Mouse (Mus musculus): Measurements from ENCODE around the gene Hcn2. TPM values are rescaled to one million over a fixed set of nuclear protein-coding genes. Genes with fewer than 3 reads are reported as not detected.

Hcn2 gene
- total RNA-seq, 1 experiment from 2014 or later: 10.6 TPM

DNA sequence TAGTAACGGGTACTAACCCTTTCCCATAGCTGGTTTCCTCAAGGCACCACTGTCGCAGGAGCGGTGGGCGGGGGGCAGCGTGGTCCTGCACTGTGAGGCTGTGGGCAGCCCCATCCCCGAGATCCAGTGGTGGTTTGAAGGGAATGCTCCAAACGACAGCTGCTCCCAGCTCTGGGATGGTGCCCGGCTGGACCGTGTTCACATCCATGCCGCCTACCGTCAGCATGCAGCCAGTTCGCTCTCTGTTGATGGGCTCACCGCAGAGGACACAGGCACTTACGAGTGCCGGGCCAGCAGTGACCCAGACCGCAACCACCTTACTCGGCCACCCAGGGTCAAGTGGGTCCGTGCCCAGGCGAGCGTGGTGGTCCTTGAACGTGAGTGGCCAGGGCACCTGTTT lies 7.8 kb upstream of the Hcn2 start:
- peak; percentile 4 for DNase-seq

DNA sequence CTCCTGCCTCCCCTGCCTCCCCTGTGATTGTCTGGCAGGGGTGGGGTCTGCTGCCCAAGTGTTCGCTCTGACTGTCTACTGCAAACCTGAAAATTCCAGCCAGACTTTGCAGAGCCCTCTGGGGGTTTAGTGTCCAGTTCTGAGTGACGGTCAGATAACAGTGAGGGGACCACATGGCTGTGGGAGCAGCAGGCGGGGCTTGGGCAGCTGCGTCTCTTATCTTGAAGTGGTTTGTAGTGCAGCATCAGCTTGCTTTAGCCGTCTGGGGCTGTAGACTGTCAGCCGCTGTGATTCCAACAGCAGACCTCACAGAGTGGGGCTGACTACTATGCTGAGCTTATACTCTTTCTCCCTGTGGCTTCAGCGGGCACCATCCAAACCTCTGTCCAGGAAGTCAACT lies 7.1 kb upstream of the Hcn2 start:
- DNase-seq: no peak

DNA sequence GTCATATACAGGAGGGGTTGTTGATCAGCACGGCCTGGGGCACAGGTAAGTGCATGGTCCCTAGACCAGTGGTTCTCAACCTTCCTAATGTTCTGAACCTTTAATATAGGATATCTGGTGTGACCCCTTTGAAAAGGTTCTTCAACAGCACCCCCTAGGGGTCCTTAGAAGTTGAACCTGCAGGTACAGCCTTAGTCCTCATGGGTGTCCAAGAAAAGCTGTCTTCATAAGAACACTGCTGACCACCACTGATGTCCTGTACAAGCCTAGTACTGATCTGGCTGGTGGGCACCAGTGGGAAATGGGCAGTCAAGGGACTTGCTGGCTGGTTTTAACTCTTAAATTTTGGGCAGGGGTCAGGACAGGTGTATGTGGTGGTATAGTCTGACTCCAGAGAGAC lies 4.4 kb upstream of the Hcn2 start:
- no peak for DNase-seq

DNA sequence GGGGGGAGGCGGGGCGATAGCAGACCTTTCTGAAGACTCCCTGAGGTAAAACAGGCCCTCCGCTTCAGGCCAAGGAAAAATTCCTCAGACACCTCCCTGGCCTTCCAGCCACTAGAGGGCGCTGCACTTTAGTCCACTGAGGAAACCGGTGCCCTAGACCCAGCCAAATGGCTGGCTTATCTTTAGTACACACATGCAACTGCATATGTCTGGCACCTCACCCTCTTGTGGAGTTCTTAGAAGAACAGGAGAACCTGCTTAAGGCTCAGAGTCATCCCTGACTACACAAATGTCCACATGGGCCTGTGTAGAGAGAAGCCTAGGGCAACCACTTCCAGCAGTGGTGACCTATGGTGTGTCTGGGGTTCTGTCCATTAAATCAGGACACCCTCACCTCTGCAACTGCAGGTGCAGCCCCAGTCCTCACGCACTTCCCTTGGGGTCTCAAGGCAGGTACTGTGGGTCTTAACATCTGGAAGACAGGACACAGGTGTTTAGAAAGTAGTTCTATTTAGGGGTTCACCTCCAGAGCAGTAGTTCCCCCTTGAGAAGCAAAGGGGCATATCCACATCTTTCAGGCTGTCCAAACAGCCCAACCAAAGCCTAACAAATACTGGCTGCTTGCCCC lies 3.8 kb upstream of the Hcn2 start:
- DNase-seq: peak; percentile 93

DNA sequence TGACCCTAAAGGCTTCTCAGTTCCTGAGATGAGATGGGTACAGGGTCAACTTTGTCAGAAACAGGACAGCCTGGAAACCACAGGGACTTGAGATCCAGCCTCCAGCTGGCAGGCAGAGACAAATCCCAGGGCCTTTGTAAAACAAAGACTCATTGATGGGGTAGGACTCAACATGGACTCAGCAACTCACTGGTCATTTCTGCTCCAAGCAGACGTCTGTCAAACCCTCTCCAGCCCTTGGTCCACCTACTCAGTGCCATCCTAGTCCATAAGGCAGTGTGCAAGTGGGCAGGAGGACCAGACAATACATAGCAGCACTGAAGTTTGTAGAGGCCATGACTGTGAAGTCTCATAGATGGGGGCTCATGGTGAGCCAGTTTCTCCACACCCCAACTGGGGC lies 3.3 kb upstream of the Hcn2 start:
- DNase-seq: no peak

DNA sequence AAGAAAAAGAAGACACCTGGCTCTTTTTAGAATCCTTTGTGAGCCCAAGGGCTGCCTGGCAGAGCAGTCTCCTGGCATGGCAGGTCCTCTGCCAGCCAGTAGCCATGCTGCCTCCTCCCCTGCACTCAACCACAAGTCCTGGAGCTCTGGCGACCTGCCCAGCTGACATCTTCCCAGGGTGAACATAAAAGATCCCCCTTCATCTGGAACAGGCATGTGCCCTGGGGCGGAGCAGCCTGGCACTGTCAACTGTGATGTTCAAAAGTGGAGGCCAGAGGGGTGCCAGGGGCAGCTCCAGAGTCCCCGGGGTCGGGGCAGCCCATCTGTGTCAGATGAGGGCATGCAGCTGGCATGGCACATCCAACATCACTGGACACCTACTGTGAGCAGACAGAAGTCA lies 1.4 kb upstream of the Hcn2 start:
- peak; percentile 54 for DNase-seq

DNA sequence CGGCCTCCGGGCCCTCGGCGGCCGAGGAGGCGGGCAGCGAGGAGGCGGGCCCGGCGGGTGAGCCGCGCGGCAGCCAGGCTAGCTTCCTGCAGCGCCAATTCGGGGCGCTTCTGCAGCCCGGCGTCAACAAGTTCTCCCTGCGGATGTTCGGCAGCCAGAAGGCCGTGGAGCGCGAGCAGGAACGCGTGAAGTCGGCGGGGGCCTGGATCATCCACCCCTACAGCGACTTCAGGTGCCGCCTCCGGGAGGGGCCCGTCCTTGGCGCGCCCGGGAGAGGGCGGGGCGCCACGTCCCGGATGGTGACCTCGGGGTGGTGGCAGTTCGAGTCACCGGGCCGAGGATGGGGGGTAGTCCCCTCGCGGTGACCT lies 538 bp downstream of the Hcn2 start:
- peak; percentile 50 for DNase-seq

DNA sequence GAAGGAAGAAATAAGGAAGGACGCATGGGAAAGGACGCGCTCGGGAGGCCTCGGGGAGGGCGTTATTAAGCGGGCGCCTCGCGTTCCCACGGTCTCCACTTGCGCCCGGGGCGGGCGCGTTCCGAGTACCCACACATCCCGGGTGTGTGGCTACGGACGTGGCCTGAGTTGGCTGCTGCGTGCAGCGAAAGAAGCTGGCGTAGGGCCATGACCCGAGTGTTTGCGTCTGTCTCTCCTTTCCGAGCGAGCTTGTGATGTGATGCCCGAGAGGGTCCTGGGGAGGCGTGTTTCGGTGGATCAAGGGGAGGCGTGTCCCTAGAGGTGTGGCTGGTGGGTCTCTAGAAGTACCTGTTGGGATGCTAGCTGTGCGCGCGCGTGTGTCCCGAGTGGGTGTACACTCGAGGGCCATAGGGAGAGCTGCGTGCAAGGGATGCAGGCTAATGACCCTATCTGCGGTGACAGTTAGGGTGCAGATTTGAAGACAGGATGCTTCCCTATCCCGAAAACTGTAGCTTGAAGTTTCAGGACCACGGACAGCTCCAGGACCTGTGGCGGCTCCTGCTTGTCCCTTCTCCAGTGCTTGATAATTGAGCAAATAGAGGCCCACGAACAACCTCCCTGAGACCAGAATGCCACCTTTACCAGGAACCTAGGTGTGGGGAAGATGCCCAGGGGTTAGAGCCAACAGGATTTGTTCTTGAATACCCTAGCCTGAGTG lies 1.4 kb downstream of the Hcn2 start:
- peak; percentile 90 for DNase-seq

DNA sequence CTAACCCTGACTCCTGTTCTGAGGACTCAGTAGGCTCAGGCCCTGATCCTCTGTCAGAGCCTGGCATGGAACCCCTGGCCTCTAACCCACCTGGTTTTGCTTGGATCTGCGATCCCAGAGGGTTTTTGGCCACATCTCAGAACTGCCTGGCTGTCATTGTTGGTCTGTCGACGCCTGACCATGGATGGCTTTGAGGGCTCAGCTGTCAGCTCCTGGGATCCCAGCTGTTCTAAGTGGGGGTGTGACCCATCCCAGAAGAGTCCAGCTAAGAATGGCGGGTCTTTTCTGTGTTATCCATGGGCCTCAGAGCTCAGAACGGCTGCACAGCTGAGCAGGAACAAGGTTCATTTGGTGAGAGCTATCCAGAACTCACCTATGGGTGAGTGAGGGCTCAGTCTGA lies 4.7 kb downstream of the Hcn2 start:
- DNase-seq: no peak

DNA sequence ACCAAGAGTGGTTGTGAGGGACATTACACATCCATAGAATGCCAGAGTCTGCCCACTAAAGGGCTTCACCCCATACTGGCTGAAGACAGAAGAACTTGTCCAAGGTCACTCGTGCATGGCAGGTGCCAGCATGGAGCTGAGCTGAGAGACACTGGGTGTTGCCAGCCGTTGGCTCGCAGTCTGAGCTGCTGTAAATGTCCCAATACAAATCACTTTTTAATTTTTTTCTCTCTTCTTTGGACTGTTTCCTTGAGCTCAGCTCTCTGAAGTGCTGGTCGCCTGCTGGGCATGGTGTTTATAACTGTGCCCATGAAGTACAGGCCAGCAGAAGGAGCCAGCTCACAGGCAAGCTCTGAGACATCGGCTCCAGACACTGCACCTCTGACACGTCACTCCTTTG lies 6.6 kb downstream of the Hcn2 start:
- no peak for DNase-seq

DNA sequence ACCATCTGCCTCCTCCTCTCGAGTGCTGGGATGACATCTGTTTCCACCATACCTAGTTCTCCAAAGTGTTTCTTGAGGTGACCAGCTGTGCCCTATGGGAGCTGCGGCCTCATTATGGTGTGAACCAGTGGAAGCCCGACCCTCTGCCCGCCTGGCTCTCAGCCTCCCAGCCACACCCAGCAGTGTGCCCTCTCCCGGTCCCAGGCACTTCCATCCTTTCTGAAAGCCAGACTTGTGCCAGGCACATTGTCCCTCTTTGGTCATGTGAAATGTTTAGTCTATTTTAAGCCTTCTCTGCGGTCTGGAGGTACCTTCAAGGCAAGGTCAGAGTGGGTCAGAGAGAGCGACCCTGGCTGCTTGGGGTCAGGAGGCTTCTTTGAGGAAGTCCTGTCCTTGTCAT lies 7.3 kb downstream of the Hcn2 start:
- no peak for DNase-seq

DNA sequence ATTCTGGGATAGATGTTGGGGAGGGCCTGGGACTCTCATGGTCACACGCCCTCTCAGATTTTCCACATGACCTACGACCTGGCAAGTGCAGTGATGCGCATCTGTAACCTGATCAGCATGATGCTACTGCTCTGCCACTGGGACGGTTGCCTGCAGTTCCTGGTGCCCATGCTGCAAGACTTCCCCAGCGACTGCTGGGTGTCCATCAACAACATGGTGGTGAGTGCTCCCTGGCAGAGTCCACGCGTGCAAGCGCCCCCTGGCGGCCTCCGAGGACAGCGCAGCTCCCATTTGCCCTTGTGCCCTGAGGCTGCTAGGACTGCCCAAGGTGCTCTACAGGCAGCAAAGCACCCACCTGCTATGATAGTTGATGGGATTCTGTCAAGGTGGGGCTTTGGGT lies 9.7 kb downstream of the Hcn2 start:
- DNase-seq: peak; percentile 85

DNA sequence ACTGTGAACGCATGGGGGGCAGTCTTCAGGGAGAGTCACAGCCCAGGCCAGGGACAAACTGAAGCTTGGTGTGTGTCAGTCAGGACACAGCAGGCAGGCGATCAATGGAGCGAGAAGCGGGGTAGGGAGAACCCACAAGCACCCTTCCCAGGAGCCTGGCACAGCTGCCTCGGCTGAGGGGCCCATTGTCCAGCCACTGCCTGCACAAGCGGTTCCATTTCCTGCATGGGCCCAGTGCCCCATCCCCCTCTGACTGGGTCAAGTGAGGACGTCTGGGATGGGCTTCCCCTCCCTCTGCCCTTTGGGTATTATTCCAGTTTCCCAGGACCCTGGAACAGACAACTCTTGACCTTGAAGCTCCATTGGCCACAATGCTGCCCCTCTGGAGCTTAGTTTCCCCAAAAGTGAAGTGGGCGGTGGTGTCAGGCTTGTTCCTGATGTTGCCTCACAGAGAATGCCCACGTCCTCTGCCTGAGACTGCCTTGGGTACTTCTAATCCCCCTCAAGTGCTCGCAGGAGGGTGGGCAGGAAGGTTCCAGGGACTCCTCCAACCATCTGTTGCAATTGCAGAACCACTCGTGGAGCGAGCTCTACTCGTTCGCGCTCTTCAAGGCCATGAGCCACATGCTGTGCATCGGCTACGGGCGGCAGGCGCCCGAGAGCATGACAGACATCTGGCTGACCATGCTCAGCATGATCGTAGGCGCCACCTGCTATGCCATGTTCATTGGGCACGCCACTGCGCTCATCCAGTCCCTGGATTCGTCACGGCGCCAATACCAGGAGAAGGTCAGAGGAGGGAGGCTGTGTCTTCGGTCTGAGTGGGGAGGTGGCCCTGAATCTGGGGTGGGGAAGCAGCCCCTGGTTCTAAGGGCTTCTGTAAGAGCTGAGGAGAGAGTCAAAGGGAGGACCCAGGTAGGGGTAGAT lies 12.2 kb downstream of the Hcn2 start:
- DNase-seq: no peak

DNA sequence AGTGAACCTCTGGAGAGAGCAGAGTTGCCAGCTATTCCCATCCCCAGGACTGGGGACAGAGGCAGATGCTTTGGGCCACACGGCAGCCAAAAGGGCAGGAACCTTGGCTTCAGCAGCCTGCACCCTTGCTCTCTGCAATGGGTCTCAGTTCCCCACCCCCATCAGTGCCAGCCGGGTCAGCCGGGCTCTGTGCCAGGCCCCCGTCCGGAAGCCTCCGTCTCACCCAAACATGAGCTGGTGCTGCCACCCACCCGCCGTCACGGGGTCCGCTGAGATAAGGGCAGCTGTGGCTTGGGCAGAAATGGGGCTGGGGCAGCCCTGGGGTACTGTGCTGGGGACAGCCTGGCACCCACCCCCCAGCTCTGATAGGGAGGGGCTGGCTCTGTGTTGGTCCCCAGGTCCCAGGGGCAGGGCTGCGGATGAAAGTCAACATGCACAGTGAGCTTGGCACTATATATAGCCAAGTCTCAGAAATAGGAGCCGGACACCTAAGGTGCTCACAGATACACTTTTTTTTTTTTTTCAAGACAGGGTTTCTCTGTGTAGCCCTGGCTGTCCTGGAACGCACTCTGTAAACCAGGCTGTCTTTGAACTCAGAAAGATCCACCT lies 13.0 kb downstream of the Hcn2 start:
- no peak for DNase-seq

DNA sequence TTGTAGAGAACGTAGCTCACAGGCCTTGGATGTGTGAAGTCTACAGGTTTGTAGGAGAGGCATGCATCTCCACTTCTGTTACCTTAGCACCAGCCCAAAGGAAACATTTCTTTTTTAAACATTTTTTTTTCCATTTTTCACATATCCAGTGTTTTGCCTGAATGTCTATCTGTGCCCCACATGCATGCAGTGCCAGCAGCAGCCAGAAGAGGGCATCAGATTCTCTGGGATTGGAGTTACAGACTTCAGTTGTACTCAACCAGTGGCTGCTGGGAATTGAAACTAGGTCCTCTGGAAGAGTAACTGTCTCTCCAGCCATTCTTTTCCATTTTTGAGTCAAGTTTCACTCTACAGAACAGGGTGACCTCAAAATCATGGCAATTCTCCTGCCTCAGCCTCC lies 16.1 kb downstream of the Hcn2 start:
- peak; percentile 54 for DNase-seq

DNA sequence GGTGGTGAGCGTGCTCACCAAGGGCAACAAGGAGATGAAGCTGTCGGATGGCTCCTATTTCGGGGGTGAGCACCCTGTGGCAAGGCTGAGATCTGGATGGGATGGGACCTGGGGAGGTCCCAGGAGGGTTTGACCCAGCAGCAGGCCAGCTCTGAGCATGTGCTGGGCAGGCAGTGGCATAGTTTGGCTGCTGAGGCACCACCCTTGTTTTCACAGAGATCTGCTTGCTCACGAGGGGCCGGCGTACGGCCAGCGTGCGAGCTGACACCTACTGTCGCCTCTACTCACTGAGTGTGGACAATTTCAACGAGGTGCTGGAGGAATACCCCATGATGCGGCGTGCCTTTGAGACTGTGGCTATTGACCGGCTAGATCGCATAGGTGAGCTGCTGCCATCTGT lies 17.4 kb downstream of the Hcn2 start:
- no peak for DNase-seq

DNA sequence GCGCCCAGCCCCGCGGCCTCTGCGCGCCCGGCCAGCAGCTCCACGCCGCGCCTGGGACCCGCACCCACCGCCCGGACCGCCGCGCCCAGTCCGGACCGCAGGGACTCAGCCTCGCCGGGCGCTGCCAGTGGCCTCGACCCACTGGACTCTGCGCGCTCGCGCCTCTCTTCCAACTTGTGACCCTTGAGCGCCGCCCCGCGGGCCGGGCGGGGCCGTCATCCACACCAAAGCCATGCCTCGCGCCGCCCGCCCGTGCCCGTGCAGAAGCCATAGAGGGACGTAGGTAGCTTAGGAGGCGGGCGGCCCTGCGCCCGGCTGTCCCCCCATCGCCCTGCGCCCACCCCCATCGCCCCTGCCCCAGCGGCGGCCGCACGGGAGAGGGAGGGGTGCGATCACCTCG lies 18.9 kb downstream of the Hcn2 start:
- DNase-seq: peak; percentile 58

DNA sequence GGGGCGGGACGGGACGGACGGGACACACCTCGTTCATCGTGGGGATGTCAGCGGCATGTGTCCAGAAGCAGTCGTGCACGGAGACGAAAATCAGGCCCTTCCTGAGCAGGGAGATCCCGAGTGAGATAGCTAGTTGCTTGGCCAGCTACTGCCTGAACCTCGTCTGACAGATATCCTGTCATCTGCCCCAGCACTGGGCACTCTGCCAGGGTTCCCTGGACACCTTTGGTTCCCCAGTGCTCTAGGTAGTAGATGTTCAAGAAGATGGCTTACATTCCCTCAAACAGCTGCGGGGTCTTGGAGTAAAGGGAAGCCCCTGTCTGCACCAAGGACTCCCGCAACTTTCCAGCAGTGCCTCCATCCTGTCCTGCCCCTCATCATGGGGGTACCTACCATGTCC lies 20.3 kb downstream of the Hcn2 start:
- DNase-seq: peak; percentile 49

DNA sequence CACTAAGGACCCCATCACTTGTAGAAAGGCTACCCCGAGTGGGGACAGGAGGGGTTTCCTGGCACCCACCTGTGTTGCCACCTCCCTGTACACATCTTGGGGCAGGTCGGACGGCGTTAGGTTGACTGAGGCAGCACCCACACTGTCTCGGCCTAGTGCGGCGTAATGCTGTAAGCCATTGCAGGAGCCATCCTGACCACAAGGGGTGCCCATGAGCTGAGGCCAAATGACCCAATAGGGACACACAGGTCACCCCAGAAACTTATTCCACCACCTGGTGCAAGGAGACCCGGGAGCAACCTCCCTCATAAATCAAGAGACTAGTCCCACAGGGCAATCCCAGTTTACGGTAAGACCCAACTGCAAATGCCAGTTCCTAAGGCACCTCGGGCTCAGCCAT lies 21.8 kb downstream of the Hcn2 start:
- no peak for DNase-seq

DNA sequence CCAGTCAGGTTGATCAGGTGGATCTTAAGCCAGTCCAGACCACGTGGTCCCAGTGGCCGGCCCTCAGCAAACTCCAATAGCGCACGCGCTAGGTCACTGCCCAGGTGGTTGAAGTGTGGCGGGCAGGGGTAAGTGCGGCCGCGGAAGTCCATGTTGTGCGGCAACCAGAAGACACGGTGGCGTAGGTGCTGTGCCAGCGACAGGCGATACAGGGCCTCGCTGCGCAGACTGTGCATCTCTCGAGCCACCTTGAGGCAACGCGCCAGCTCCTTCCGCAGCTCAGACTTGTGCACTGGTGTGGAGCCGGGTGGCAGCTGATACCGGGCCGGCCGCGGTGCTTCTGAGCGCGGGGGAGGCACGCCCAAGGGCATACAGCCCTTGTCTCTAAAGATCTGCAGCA lies 22.8 kb downstream of the Hcn2 start:
- DNase-seq: no peak

DNA sequence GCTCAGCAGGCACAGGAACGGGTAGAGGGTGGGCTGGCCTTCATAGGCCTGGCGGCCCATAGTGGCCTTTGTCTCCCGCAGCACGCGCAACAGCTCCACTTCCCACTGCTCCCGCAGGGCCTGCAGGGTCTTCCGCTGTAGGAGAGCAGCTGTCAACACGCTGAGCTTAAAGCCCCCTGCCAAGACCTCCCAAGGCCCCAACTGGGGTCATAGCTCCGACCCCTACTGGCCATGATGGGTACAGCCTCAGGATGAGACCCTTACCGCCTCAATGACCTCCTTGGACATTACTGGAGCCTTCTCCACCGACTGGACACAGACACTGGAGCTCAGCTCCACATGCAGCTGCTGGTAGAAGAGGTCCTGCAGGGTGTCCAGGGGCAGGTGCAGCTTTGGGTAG lies 24.4 kb downstream of the Hcn2 start:
- no peak for DNase-seq

DNA sequence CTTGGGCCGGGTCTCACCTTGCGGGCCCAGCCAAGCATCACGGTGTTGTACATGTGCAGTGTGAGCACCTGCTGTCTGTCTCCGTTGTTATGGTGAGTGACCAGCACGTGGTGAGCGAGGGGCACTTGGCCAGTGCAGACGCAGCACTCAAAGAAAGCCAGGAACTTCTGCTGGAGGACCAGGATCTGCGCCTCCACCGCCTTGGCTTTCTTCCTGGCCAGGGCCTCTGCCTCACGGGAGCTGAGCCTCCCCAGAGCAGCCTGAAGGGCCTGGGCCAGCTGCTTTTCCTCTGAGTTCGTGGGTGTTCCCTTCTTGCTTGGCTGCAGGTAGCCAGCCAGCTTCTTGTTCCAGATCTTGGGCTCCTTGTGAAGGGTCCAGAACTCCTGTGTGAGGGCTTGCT lies 26.7 kb downstream of the Hcn2 start:
- DNase-seq: no peak
